Mouse (Mus musculus) hematopoietic stem cell, adult 5-6 weeks (primary cell): Measurements from ENCODE around the gene Ldb2. TPM values are rescaled to one million over a fixed set of nuclear protein-coding genes. Genes with fewer than 3 reads are reported as not detected.

Experiments
- ATAC-seq, 2 experiments: fragments of 125-278 bp in 1 of 2; replicated peaks in 1 of 2; 2 replicates each; pipeline ENCODE4 v1.8.0; 2016 to 2017; ENCODE audit warnings: inconsistent platforms in 2 of 2, mild to moderate bottlenecking in 2 of 2, moderate number of reproducible peaks in 2 of 2, low read depth in 1 of 2, moderate TSS enrichment in 1 of 2; ENCODE audit not compliant: low FRiP score in 2 of 2, poor library complexity in 2 of 2, severe bottlenecking in 2 of 2, insufficient read depth in 1 of 2, low TSS enrichment in 1 of 2
- total RNA-seq: library from RNA; stranded (forward); fragments of 172-1452, 232-1000 nt; gene quantifications from 2 replicates; pipeline ENCODE4 v1.2.3, GENCODE M21; 2017

The Ldb2 gene
- total RNA-seq, 1 experiment from 2014 or later: not detected

- no peak for ATAC-seq
These were observed 123.2 kb downstream of the Ldb2 start for GRCm38 (mm10) chr5:44676145-44676754.

- ATAC-seq: no peak
These were observed 129.1 kb downstream of the Ldb2 start for GRCm38 (mm10) chr5:44670336-44670735.

- no peak for ATAC-seq
These were observed 131.6 kb downstream of the Ldb2 start for GRCm38 (mm10) chr5:44667907-44668306.

- ATAC-seq: no peak
These were observed 132.1 kb downstream of the Ldb2 start for GRCm38 (mm10) chr5:44667383-44667782.

- ATAC-seq: no peak
These were observed 139.8 kb downstream of the Ldb2 start for GRCm38 (mm10) chr5:44659651-44660050.

- no peak for ATAC-seq
These were observed 142.8 kb downstream of the Ldb2 start for GRCm38 (mm10) chr5:44656707-44657106.

- ATAC-seq: no peak
These were observed 145.1 kb downstream of the Ldb2 start for GRCm38 (mm10) chr5:44654403-44654802.

- no peak for ATAC-seq
These were observed 152.7 kb downstream of the Ldb2 start for GRCm38 (mm10) chr5:44646842-44647190.

- ATAC-seq: no peak
These were observed 153.3 kb downstream of the Ldb2 start for GRCm38 (mm10) chr5:44645952-44646841.

- ATAC-seq: no peak
These were observed 156.4 kb downstream of the Ldb2 start for GRCm38 (mm10) chr5:44643079-44643478.

- ATAC-seq: no peak
These were observed 158.4 kb downstream of the Ldb2 start for GRCm38 (mm10) chr5:44641060-44641459.

GRCm38 (mm10) chr5:44635546-44635945 lies 163.9 kb downstream of the Ldb2 start:
- ATAC-seq: no peak

- ATAC-seq: no peak; a peak in 1 of 4 replicates
These were observed 170.3 kb downstream of the Ldb2 start for GRCm38 (mm10) chr5:44629034-44629625.

GRCm38 (mm10) chr5:44627487-44627886 lies 172.0 kb downstream of the Ldb2 start:
- no peak for ATAC-seq

GRCm38 (mm10) chr5:44626885-44627284 lies 172.6 kb downstream of the Ldb2 start:
- no peak for ATAC-seq

GRCm38 (mm10) chr5:44626114-44626513 lies 173.4 kb downstream of the Ldb2 start:
- no peak for ATAC-seq

- no peak for ATAC-seq
These were observed 183.8 kb downstream of the Ldb2 start for GRCm38 (mm10) chr5:44615677-44616076.

- no peak for ATAC-seq
These were observed 190.6 kb downstream of the Ldb2 start for GRCm38 (mm10) chr5:44608901-44609300.
